Mouse (Mus musculus) spleen, adult 2 months (tissue): Measurements from ENCODE around the gene Spaca3. TPM values are rescaled to one million over a fixed set of nuclear protein-coding genes. Genes with fewer than 3 reads are reported as not detected.

ENCODE experiments used
- DNase-seq, 2 experiments: peaks; one replicate each; pipeline versions ENCODE4 v3.0.0 to v3.0.0-alpha.2; 2012 to 2021; ENCODE audit warnings: low spot score in 2 of 2, low read depth in 1 of 2
- H3K27ac ChIP-seq: fragments of 200-500 bp; 2 replicates; pipeline ENCODE4 v1.5.1; 2012; ENCODE audit warnings: low read length, inconsistent platforms; ENCODE audit not compliant: insufficient read depth
- H3K27me3 ChIP-seq: fragments of 200-500 bp; 2 replicates; pipeline ENCODE4 v1.6.1; 2012; ENCODE audit warnings: mild to moderate bottlenecking, moderate library complexity, low read length, inconsistent platforms; ENCODE audit not compliant: control insufficient read depth, insufficient read depth
- H3K36me3 ChIP-seq: fragments of 200-500 bp; 2 replicates; pipeline ENCODE4 v1.6.1; 2012; ENCODE audit warnings: mild to moderate bottlenecking, low read length, inconsistent platforms; ENCODE audit not compliant: control insufficient read depth, insufficient read depth
- H3K4me1 ChIP-seq: fragments of 200-500 bp; 2 replicates; pipeline ENCODE4 v1.6.1; 2011; ENCODE audit warnings: inconsistent platforms; ENCODE audit not compliant: control insufficient read depth, insufficient read depth, insufficient read length
- H3K4me3 ChIP-seq: fragments of 200-500 bp; 2 replicates; pipeline ENCODE4 v1.5.1; 2011; ENCODE audit warnings: mild to moderate bottlenecking, inconsistent platforms; ENCODE audit not compliant: insufficient read depth, insufficient read length; ENCODE audit errors: extremely low read depth
- CTCF ChIP-seq: fragments of 200-500 bp; IDR thresholded peaks from 2 replicates; pipeline ENCODE4 v1.5.1; 2011; ENCODE audit warnings: mild to moderate bottlenecking, inconsistent platforms; ENCODE audit not compliant: insufficient read depth, insufficient read length, insufficient replicate concordance; ENCODE audit errors: extremely low read depth
- POLR2A ChIP-seq: fragments of 200-500 bp; IDR thresholded peaks from 2 replicates; pipeline ENCODE4 v1.6.1; 2011; ENCODE audit warnings: low read depth, low read length, inconsistent platforms
- WGBS: fragments of 180-500 bp; shearing (Covaris S2); methylation state at CpG from one replicate; pipeline ENCODE4 v1.1.7; 2018; 5-methylcytosine and 5-hydroxymethylcytosine counted together
- polyA plus RNA-seq: library from polyadenylated mRNA; depleted of rRNA; stranded (reverse); fragments of >200 nt; gene quantifications from 2 replicates; pipeline ENCODE4 v1.2.3, GENCODE M21; 2012

Gene Spaca3
- polyA plus RNA-seq, 1 experiment = not detected

- H3K4me1 ChIP-seq = no peaks in the 10 kb centered on the region
- no peaks in the 10 kb centered on the region for H3K27me3 ChIP-seq
- no peaks in the 10 kb centered on the region for H3K36me3 ChIP-seq
- DNase-seq = no peak
- H3K27ac ChIP-seq = no peak overlapping the region
- no peak overlapping the region for H3K4me3 ChIP-seq
- no peak for TF ChIP-seq CTCF
- no peak for TF ChIP-seq POLR2A
- 51% methylated on average over 6 of the region's 6 CpGs for WGBS
These were observed 26.5 kb downstream of the Spaca3 start for GRCm38 (mm10) chr11:80884521-80885231.

- Histone ChIP-seq H3K4me3 (no peak overlapping the region), H3K36me3 (no peaks in the 10 kb centered on the region), H3K27ac (no peak overlapping the region), H3K4me1 (no peaks in the 10 kb centered on the region), H3K27me3 (no peaks in the 10 kb centered on the region)
- 85% methylated on average over 7 of the region's 7 CpGs for WGBS
- no peak for TF ChIP-seq POLR2A
- no peak for TF ChIP-seq CTCF
- no peak for DNase-seq
These were observed 28.2 kb downstream of the Spaca3 start for GRCm38 (mm10) chr11:80886365-80886764.

GRCm38 (mm10) chr11:80887021-80887420 lies 28.9 kb downstream of the Spaca3 start:
- 75% methylated on average over 3 of the region's 3 CpGs for WGBS
- DNase-seq = no peak
- no peak for TF ChIP-seq POLR2A
- no peak for TF ChIP-seq CTCF
- Histone ChIP-seq H3K27ac (no peak overlapping the region), H3K4me1 (no peaks in the 10 kb centered on the region), H3K27me3 (no peaks in the 10 kb centered on the region), H3K4me3 (no peak overlapping the region), H3K36me3 (no peaks in the 10 kb centered on the region)

- Histone ChIP-seq H3K4me3 (no peak overlapping the region), H3K36me3 (no peaks in the 10 kb centered on the region), H3K27me3 (no peaks in the 10 kb centered on the region), H3K27ac (no peak overlapping the region), H3K4me1 (no peaks in the 10 kb centered on the region)
- WGBS = 28% methylated on average over 7 of the region's 7 CpGs
- TF ChIP-seq POLR2A = no peak
- TF ChIP-seq CTCF = no peak
- no peak for DNase-seq
These were observed 31.3 kb downstream of the Spaca3 start for GRCm38 (mm10) chr11:80889336-80890063.

DNA sequence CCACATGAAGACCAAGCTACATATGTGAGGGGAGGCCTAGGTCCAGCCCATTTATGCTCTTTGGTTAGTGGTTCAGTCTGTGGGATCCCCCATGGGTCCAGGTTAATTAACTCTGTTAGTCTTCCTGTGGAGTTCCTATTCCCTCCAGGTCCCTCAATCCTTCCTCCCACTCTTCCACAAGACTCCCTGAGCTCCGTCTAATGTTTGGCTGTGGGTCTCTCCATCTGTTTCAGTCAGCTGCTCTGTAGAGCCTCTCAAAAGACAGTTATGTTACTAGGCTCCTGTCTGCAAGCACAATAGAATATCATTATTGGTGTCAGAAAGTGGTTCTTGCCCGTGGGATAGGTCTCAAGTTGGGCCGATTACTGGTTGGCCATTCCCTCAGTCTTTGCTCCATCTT lies 37.7 kb downstream of the Spaca3 start:
- Histone ChIP-seq H3K36me3 (no peaks in the 10 kb centered on the region), H3K27ac (no peak overlapping the region), H3K27me3 (no peaks in the 10 kb centered on the region), H3K4me1 (no peaks in the 10 kb centered on the region), H3K4me3 (no peak overlapping the region)
- no peak for DNase-seq
- WGBS = 94% methylated on average over 3 of the region's 3 CpGs
- TF ChIP-seq CTCF (no peak), POLR2A (no peak)

DNA sequence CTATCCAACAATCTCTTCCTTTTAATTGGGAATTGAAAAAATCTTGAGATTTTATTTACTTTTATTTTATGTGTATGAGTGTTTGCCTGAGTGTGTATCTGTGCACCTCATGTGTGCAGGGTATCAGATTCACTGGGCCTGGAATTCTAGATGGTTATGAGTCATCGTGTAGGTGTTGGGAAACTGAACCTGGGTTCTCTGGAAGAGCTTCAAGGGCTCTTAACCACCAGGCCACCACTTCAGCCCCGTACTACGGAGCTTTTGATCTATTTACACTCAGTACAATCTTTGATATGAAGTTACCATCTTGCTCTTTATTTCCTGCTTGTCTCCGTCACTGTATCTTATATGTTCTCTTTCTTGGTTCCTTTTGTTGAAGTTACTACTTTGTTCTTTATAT lies 42.4 kb downstream of the Spaca3 start:
- Histone ChIP-seq H3K36me3 (no peaks in the 10 kb centered on the region), H3K27ac (no peak overlapping the region), H3K4me3 (no peak overlapping the region), H3K4me1 (no peaks in the 10 kb centered on the region), H3K27me3 (no peaks in the 10 kb centered on the region)
- TF ChIP-seq CTCF = no peak
- TF ChIP-seq POLR2A = no peak
- 82% methylated on average over 4 of the region's 4 CpGs for WGBS
- DNase-seq = no peak

DNA sequence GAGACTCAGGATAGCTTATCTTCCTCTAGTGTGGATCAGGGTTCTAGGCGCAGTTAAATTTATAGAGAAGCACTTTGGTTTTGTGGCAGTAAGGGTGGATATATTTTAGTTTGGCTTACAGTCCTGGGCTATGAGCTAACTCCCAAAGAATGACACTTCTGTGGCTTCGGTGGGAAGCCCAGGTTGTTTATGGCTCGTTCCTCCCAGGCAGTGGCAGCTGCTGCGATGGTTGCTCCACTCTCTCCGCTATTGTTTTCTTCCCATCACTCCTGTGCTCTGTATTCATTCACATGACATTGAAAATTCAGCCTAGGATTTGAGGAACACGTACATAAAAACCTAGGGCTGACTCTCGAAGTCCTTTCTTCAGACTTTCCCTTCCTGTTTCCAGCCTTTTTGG lies 44.5 kb downstream of the Spaca3 start:
- WGBS = 45% methylated on average over 7 of the region's 7 CpGs
- no peak overlapping the region for H3K27ac ChIP-seq
- no peak for DNase-seq
- H3K4me1 ChIP-seq = no peaks in the 10 kb centered on the region
- H3K27me3 ChIP-seq = no peaks in the 10 kb centered on the region
- no peak overlapping the region for H3K4me3 ChIP-seq
- TF ChIP-seq POLR2A (no peak), CTCF (no peak)
- H3K36me3 ChIP-seq = no peaks in the 10 kb centered on the region
